Mouse (Mus musculus) lung, adult 2 months (tissue): ENCODE data around the gene Rasa2.

Experiments
- CTCF ChIP-seq: fragments of 200-500 bp; IDR thresholded peaks from 2 replicates; pipeline ENCODE4 v1.5.1; 2011; ENCODE audit warnings: mild to moderate bottlenecking, low read length, control low read depth; ENCODE audit not compliant: insufficient read depth
- POLR2A ChIP-seq: fragments of 200-500 bp; IDR thresholded peaks from 2 replicates; pipeline ENCODE4 v1.6.1; 2011; ENCODE audit warnings: low read depth, mild to moderate bottlenecking, control low read depth, low read length, borderline replicate concordance; ENCODE audit errors: extremely low read depth

GRCm38 (mm10) chr9:96563501-96563900 is 67.9 kb downstream of the Rasa2 start:
- no peak for TF ChIP-seq POLR2A
- no peak for TF ChIP-seq CTCF
